Mouse (Mus musculus) kidney, embryonic 15.5 days (tissue): Measurements from ENCODE around the gene Cmtm5. TPM values are rescaled to one million over a fixed set of nuclear protein-coding genes. Genes with fewer than 3 reads are reported as not detected.

Experiments
- ATAC-seq: fragments of 200-750 bp; cut with Nextera tagmentation; replicated peaks from 2 replicates; pipeline ENCODE4 v1.8.0; 2017; ENCODE audit warnings: moderate TSS enrichment; ENCODE audit not compliant: low FRiP score
- H3K27ac ChIP-seq: fragments of 300-500 bp; sonication (generic); 2 replicates; pipeline ENCODE4 v1.5.1; 2015; ENCODE audit warnings: mild to moderate bottlenecking, inconsistent platforms
- H3K27me3 ChIP-seq: fragments of 300-500 bp; sonication (generic); 2 replicates; pipeline ENCODE4 v1.6.1; 2015; ENCODE audit warnings: inconsistent platforms
- H3K36me3 ChIP-seq: fragments of 300-500 bp; sonication (generic); 2 replicates; pipeline ENCODE4 v1.6.1; 2015; ENCODE audit warnings: inconsistent platforms
- H3K4me1 ChIP-seq: fragments of 300-500 bp; sonication (generic); 2 replicates; pipeline ENCODE4 v1.6.1; 2015; ENCODE audit warnings: inconsistent platforms
- H3K4me2 ChIP-seq: fragments of 300-500 bp; sonication (generic); 2 replicates; pipeline ENCODE4 v1.6.1; 2015; ENCODE audit warnings: moderate library complexity, mild to moderate bottlenecking, inconsistent platforms
- H3K4me3 ChIP-seq: fragments of 300-500 bp; sonication (generic); replicated peaks from 2 replicates; pipeline ENCODE4 v1.5.1; 2015; ENCODE audit warnings: mild to moderate bottlenecking, inconsistent platforms
- H3K9ac ChIP-seq: fragments of 300-500 bp; sonication (generic); 2 replicates; pipeline ENCODE4 v1.6.1; 2015; ENCODE audit warnings: mild to moderate bottlenecking, inconsistent platforms
- H3K9me3 ChIP-seq: fragments of 300-500 bp; sonication (generic); replicated peaks from 2 replicates; pipeline ENCODE4 v1.6.1; 2016; ENCODE audit warnings: inconsistent platforms
- WGBS: fragments of 180-500 bp; shearing (Covaris S2); methylation state at CpG from one replicate; pipeline ENCODE4 v1.1.7; 2015; ENCODE audit warnings: mixed read lengths; 5-methylcytosine and 5-hydroxymethylcytosine counted together
- polyA plus RNA-seq: library from polyadenylated mRNA; unstranded; fragments of >200 nt; fragmentation: Nextera tagmentation; extraction: Ambion mirVana; gene quantifications from 2 replicates; pipeline ENCODE4 v1.2.1, GENCODE M21; 2015

The Cmtm5 gene
- 0.96 and 2.0 TPM in 2 replicates for polyA plus RNA-seq

DNA sequence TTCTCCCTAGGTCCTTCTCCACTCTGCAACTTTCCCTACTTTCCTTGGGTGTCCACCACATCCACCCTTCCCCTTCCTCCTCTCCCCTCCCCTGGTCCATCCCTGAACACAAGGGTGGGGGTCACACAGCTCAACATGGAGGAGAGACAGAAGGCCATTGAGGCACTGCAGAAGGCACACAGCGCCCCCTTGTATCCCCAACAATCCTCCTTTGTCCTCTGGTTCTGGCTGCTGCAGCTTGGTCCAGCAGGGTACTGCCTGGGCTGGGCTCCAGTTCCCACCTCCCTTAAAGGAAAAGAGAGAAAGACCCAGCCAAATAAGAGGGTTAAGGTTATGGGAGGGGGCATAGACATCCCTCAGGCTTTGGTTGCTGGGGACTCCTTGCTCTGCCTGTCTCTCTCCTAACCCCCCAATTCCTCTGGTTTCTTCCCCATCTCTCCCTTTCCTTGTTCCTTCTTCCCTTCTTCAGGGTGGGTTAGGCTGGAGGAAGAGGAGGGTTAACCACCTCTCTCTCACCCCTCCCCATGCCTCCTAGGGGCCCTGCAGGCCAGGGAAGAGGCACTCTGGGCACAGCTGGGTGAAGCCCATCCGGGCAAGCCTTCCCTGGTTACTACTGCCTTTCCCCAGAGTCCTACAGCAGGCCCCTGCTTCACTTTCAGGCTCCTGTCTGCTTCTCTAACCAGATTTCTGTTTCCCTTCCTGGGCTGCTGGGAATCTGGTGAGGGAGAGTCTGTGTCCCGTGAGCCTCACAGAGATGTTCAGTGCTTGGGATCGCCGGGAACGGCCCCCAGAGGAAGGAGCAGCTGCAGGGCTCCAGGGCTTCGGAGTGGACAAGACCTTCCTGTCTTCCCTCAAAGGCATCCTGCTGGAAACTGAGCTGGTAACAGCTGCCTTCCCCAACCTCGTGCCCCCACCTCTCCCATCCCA is at the start of gene Cmtm5:
Gene Cmtm5 (plus strand): TSS at position 358 of the 927 bp plus-strand sequence.
- Histone ChIP-seq H3K36me3 (no peaks in the 10 kb centered on the region), H3K27ac (peak within 1 kb of the TSS; percentile 82), H3K4me3 (0 out of 2 replicates have a peak within 1 kb of the TSS, but pooled peaks have one; percentile 12), H3K9ac (peak within 1 kb of the TSS; percentile 5; the same call in 1 of the 2 replicates), H3K27me3 (no peaks in the 10 kb centered on the region), H3K4me2 (peak within 1 kb of the TSS; percentile 41), H3K9me3 (no peaks in the 10 kb centered on the region), H3K4me1 (peaks cover 35% of the 10 kb centered on the region)
- 18% methylated on average over 8 of the region's 8 CpGs for WGBS
- peak; percentile 57 for ATAC-seq

DNA sequence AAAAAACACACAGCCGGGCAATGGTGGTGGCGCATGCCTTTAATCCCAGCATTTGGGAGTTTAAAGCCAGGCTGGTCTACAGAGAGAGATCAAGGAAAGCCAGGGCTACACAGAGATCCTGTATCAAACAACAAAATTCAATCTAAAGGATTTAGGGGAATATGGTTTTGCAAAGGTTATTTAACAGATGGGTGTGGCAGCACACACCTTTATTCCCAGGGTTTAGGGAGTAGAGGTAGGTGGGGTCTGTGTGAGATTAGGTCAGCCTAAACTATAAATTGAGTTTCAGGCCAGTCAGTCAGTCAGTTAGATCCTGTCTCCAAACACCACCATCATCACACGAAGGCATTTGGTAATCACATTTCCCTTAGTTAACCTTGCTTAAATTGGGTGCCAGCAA is 43.9 kb upstream of the Cmtm5 start, which contains the start of gene Pabpn1:
Gene Pabpn1 (plus strand): TSS at position 301 of the 400 bp plus-strand sequence.
- WGBS, result 89% methylated on average over 3 of the region's 3 CpGs
- Histone ChIP-seq H3K36me3 (peaks cover 22% of the 10 kb centered on the region), H3K9me3 (no peaks in the 10 kb centered on the region), H3K4me2 (peak within 1 kb of the TSS; percentile 58), H3K4me3 (peak within 1 kb of the TSS; percentile 91), H3K4me1 (peaks cover 24% of the 10 kb centered on the region), H3K9ac (peak within 1 kb of the TSS; percentile 23), H3K27me3 (no peaks in the 10 kb centered on the region), H3K27ac (peak within 1 kb of the TSS; percentile 87)
- ATAC-seq, result no peak

DNA sequence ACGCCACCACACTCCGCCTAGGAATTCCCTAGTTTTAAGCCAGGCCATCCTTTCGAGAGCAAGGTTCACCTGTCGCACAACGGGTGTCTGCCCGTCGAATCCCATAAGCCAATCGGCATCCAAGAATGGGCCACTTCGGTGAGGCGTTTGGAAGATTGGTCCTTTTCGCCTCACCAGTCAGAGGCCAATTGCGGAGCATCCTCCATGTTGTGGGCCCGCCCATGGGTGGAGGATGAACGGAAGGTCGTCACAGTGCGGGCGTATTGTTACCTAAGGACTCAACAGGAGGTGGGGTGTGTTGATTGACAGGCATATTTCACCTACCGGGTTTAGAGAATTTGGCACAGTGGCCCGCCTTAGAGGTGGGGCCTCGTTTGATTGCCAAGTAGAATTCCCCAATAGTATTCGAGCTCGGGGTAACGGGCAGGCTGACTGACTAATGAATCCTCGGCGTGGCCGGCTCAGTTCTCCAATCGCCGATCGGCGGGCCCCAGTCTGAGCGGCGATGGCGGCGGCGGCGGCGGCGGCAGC is 42.3 kb upstream of the Cmtm5 start:
- Histone ChIP-seq H3K9ac (peak overlapping the region; percentile 100), H3K4me1 (peaks cover 35% of the 10 kb centered on the region), H3K27me3 (no peaks in the 10 kb centered on the region), H3K9me3 (no peaks in the 10 kb centered on the region), H3K36me3 (peaks cover 34% of the 10 kb centered on the region), H3K4me3 (peak overlapping the region; percentile 91), H3K4me2 (peak overlapping the region; percentile 66), H3K27ac (peak overlapping the region; percentile 96)
- under 1% methylated on average over 38 of the region's 38 CpGs for WGBS
- ATAC-seq, result peak; percentile 98

DNA sequence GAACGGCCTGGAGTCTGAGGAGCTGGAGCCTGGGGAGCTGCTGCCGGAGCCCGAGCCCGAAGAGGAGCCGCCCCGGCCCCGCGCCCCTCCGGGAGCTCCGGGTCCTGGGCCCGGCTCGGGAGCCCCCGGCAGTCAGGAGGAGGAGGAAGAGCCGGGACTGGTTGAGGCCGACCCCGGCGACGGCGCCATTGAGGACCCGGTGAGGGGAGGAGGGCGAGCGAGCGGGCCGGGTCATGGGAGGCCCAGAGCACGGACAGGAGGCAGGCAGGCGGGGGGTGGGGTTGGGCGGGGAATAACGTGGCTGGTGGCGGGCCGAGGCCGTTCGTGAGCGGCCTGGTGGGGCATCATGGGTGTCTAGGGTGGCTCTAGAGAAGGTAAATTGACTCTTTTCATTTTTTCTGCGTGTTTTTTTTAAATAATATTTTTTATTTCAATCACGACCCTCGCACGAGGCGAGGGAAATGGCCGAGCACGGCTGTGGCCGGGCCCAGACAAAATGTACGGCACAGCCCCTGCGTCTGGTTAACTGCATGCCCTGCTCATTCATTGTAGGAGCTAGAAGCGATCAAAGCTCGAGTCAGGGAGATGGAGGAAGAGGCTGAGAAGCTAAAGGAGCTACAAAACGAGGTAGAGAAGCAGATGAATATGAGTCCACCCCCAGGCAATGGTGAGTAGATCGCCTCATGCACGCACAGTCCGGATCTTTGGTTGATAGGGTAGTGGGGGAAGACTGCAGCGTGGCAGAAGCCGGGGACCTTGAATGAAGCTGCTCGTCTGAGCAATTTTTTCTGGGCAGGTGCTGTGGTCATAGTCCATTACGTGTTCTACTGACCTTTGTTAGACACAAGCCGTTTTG is 41.5 kb upstream of the Cmtm5 start:
- peaks cover 42% of the 10 kb centered on the region for H3K36me3 ChIP-seq
- H3K27ac ChIP-seq, result peak overlapping the region; percentile 96
- H3K4me1 ChIP-seq, result peaks cover 38% of the 10 kb centered on the region
- under 1% methylated on average over 53 of the region's 54 CpGs for WGBS
- H3K4me2 ChIP-seq, result peak overlapping the region; percentile 66
- H3K9me3 ChIP-seq, result no peaks in the 10 kb centered on the region
- H3K27me3 ChIP-seq, result no peaks in the 10 kb centered on the region
- ATAC-seq, result peak; percentile 72
- H3K9ac ChIP-seq, result peak overlapping the region; percentile 100
- peak overlapping the region; percentile 91 for H3K4me3 ChIP-seq

DNA sequence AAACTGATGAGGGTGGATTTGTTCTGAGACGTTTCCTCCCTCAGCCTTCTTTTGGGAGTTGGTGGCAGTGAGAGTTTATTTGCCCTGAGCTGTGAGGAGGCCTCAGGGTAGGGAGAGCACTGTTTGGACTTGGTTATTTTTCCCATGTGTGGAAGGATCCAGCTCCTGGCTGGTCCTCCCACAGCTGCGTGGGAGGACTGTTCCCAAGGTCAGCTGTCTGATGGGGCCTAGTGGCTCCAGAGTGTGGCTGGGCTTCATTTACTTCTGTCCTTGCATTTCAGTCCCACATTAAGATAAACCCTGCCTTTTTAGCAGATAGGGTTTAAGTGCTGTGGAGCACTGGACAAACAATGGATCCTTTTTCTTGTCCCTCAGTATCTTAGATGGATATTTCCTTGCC is 38.6 kb upstream of the Cmtm5 start:
- H3K4me1 ChIP-seq, result peaks cover 38% of the 10 kb centered on the region
- H3K4me3 ChIP-seq, result 0 out of 2 replicates have a peak overlapping the region, but pooled peaks have one; percentile 1
- no peaks in the 10 kb centered on the region for H3K27me3 ChIP-seq
- WGBS, result 25% methylated on average over 2 of the region's 2 CpGs
- no peak overlapping the region for H3K9ac ChIP-seq
- peaks cover 42% of the 10 kb centered on the region for H3K36me3 ChIP-seq
- peak overlapping the region; percentile 69 for H3K27ac ChIP-seq
- no peak overlapping the region for H3K4me2 ChIP-seq
- no peaks in the 10 kb centered on the region for H3K9me3 ChIP-seq
- ATAC-seq, result no peak

DNA sequence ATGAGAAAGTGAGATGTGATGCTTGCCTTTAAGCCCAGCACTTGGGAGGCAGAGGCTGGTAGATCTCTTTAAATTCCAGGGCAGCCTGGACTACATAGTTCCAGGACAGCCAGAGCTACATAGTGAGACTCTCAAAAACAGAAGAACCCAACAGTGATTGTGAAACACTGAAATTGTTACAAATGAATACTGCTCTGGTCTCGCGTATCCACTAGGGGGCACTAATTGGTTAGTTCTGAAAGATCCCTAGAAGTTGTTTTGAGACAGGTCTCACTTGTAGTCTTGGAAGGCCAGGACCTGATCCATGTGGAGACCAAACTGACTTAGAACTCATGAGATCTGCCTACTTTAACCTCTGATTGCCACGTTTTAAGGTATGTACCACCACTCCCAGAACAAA is 35.7 kb upstream of the Cmtm5 start:
- Histone ChIP-seq H3K27ac (peak overlapping the region; percentile 33; the same call in 1 of the 2 replicates), H3K4me1 (peaks cover 32% of the 10 kb centered on the region), H3K36me3 (peaks cover 54% of the 10 kb centered on the region), H3K9ac (no peak overlapping the region), H3K27me3 (no peaks in the 10 kb centered on the region), H3K4me3 (no peak overlapping the region), H3K4me2 (no peak overlapping the region), H3K9me3 (no peaks in the 10 kb centered on the region)
- ATAC-seq, result peak; percentile 65; the same call in 1 of the 2 replicates
- 0% methylated on average over 3 of the region's 3 CpGs for WGBS

DNA sequence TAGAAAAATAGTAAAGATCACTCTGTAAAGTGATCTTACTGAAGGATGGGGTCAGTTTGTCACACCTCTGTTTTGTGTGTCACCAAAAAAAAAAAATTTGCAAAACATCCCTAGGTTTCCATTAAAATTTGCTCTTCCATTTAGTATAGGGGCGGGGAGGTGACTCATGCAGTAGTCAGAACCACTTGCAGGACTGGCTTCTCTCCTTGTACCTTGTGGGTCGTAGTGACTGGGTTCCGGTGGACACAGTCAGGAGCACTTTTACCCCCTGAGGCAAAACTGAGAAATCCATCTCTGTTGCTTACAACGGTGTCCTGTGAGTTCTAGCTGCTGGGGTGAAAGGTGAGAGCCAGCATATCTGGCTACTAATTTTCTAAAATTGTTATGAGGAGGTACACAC is 32.4 kb upstream of the Cmtm5 start:
- no peak for ATAC-seq
- Histone ChIP-seq H3K9ac (no peak overlapping the region), H3K36me3 (peaks cover 54% of the 10 kb centered on the region), H3K27me3 (no peaks in the 10 kb centered on the region), H3K4me3 (no peak overlapping the region), H3K9me3 (no peaks in the 10 kb centered on the region), H3K27ac (no peak overlapping the region), H3K4me1 (peaks cover 8% of the 10 kb centered on the region; the same call in 1 of the 2 replicates), H3K4me2 (no peak overlapping the region)
- WGBS, result 88% methylated on average over 4 of the region's 4 CpGs

DNA sequence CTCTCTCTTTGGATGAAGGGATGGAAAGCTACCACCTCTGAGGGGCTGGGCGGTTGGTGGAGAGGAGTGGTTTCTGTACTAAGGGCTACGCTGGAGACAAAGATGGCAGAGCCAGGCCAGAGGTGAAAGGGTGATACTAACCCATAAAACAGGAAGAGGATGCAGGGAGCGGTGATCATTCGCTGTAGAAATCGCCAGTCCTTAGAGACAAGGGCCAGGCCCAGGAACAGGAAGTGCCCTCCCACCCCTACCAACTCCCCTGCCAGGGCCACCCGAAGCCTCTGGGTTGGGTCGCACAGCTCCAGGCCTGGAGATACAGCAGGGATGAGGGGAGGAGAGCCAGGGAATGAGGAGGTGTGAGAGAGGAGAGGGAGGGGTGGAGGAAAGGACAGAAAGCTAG is 27.4 kb upstream of the Cmtm5 start:
- H3K27ac ChIP-seq, result no peak overlapping the region
- no peak overlapping the region for H3K9ac ChIP-seq
- no peaks in the 10 kb centered on the region for H3K27me3 ChIP-seq
- no peak overlapping the region for H3K4me3 ChIP-seq
- 66% methylated on average over 7 of the region's 7 CpGs for WGBS
- peaks cover 63% of the 10 kb centered on the region for H3K36me3 ChIP-seq
- H3K4me2 ChIP-seq, result no peak overlapping the region
- H3K4me1 ChIP-seq, result peaks cover 33% of the 10 kb centered on the region
- no peaks in the 10 kb centered on the region for H3K9me3 ChIP-seq
- no peak for ATAC-seq

DNA sequence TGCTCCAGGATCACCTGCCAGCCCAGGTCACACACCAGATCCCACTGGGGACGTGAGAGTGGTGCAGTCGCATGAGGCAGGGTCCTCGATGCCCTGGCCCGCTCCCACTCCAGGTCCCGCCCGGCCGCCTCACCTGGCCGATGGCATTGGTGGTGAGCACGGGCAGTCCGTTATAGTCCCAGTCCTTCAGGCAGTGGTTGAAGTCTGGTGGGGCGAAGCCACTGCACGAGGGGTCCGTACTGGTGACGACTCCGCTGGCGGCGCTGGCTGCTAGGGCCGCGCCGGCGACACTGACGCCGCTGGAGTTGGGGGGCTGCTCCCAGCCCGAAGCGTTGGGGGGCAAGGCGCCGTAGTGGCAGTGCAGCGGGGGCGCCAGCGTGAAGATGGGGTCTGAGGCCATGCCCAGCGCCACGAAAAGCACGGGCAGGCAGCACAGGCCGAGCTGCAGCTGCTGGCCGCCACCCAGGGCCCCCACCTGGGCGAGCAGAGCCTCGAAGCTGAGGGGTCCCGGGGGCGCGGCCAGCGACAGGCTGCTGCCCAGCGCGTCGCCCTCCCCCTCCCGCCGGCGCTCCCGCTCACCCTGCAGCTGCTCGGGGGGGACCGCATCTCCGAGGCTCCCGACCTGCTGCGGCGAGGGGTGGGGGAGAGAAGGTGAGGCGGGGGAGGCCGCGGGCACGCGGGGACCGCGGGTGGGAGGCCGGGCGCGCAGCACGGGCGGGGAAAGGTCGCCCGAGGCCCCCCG is 23.8 kb upstream of the Cmtm5 start:
- H3K9me3 ChIP-seq, result no peaks in the 10 kb centered on the region
- peaks cover 51% of the 10 kb centered on the region for H3K36me3 ChIP-seq
- ATAC-seq, result peak; percentile 61
- H3K9ac ChIP-seq, result peak overlapping the region; percentile 91
- peak overlapping the region; percentile 97 for H3K4me2 ChIP-seq
- H3K4me1 ChIP-seq, result peaks cover 34% of the 10 kb centered on the region
- peak overlapping the region; percentile 92 for H3K4me3 ChIP-seq
- 2% methylated on average over 55 of the region's 69 CpGs for WGBS
- H3K27ac ChIP-seq, result peak overlapping the region; percentile 84
- no peaks in the 10 kb centered on the region for H3K27me3 ChIP-seq

DNA sequence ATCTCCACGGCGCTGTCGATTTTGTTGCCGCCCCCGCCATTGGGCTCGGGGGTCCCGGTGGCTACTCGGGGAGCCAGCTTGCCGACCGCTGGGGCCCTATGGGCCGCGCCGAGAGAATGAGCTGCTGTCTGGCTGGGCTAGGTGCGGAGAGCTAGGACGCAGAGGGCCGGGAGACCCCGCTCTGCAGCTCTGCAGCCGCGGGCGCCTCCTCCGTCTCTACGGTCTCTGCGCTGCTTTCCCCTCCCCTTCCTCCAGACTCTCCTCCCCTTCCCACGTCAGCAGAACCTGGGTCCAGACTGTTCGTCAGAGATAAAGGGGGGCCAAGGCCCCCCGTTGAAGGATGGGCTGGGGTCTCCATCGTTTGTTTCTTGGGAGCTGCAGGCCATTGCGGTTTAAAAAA is 23.2 kb upstream of the Cmtm5 start, which contains the start of gene Slc22a17:
Gene Slc22a17 (minus strand): TSS at position 247 of the 400 bp plus-strand sequence.
- H3K27ac ChIP-seq, result peak within 1 kb of the TSS; percentile 84
- H3K36me3 ChIP-seq, result peaks cover 51% of the 10 kb centered on the region
- peak; percentile 94 for ATAC-seq
- WGBS, result under 1% methylated on average over 28 of the region's 28 CpGs
- peak within 1 kb of the TSS; percentile 92 for H3K4me3 ChIP-seq
- peaks cover 33% of the 10 kb centered on the region for H3K4me1 ChIP-seq
- H3K9ac ChIP-seq, result peak within 1 kb of the TSS; percentile 91
- peak within 1 kb of the TSS; percentile 97 for H3K4me2 ChIP-seq
- H3K9me3 ChIP-seq, result no peaks in the 10 kb centered on the region
- H3K27me3 ChIP-seq, result no peaks in the 10 kb centered on the region

DNA sequence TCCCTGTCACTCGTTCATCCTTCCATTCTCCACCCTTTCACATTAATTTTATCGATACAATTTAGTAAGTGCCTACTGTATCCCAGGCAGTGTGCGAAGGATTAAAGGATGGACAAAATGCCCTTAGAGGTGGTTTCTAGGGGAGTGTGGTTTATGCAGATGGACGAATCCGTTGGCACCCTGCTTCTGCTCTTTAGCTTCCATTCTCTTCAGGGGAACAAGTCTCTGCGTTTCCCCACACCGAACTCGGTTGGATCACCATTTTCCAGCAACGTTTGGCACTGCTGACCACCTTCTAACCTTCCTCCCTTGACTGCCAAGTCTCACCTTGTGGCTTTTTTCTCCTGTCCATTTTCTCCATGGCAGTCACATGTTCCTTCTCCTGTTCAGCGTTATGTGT is 22.7 kb upstream of the Cmtm5 start:
- 17% methylated on average over 10 of the region's 10 CpGs for WGBS
- no peak for ATAC-seq
- H3K36me3 ChIP-seq, result peaks cover 51% of the 10 kb centered on the region

More for the DNA sequence above, 22.7 kb upstream of the Cmtm5 start:
- peak overlapping the region; percentile 92 for H3K4me3 ChIP-seq
- H3K27ac ChIP-seq, result peak overlapping the region; percentile 84
- no peaks in the 10 kb centered on the region for H3K9me3 ChIP-seq
- peak overlapping the region; percentile 91 for H3K9ac ChIP-seq
- peak overlapping the region; percentile 97 for H3K4me2 ChIP-seq
- no peaks in the 10 kb centered on the region for H3K27me3 ChIP-seq
- peaks cover 31% of the 10 kb centered on the region for H3K4me1 ChIP-seq
